Mouse (Mus musculus): ENCODE measurements around the gene Cyp4f13. TPM values are rescaled to one million over a fixed set of nuclear protein-coding genes. Genes with fewer than 3 reads are reported as not detected.

Gene Cyp4f13
- polyA plus RNA-seq, 1 experiment: 112 TPM

- 10% methylated on average over 33 of the region's 33 CpGs for WGBS
These were observed 55.7 kb downstream of the Cyp4f13 start, which contains the start of gene Zfp870 for GRCm38 (mm10) chr17:32891239-32892180. TSS of gene Zfp870 (minus strand) at chr17:32891642.

GRCm38 (mm10) chr17:32890852-32891238 lies 56.4 kb downstream of the Cyp4f13 start:
- 3% methylated on average over 11 of the region's 11 CpGs for WGBS
- Histone ChIP-seq H3K27me3 (ENCODE audit: control insufficient read depth, insufficient read depth, low read length) (no peaks in the 10 kb centered on the region), H3K4me1 (ENCODE audit: control insufficient read depth, insufficient read depth, insufficient read length, low read length) (peaks cover 14% of the 10 kb centered on the region; the same call in 1 of the 2 replicates), H3K4me3 (ENCODE audit: low read depth, low read length) (peak overlapping the region; percentile 92), H3K27ac (ENCODE audit: insufficient read depth, low read depth, low read length) (peak overlapping the region; percentile 68; the same call in 1 of the 2 replicates), H3K36me3 (ENCODE audit: control insufficient read depth, insufficient read depth, low read length) (peaks cover 3% of the 10 kb centered on the region)
- no peak for TF ChIP-seq POLR2A (IDR thresholded peaks at IDR 0.05; ENCODE audit: low read depth, low read length)

More at GRCm38 (mm10) chr17:32891239-32892180, 55.7 kb downstream of the Cyp4f13 start, which contains the start of gene Zfp870:
- peak; percentile 14; the same call in 1 of the 2 replicates for TF ChIP-seq CTCF (IDR thresholded peaks at IDR 0.05; ENCODE audit: extremely low read depth, insufficient read length, insufficient replicate concordance, low read depth, low read length)
- TF ChIP-seq POLR2A (IDR thresholded peaks at IDR 0.05; ENCODE audit: low read depth, low read length): peak; percentile 28; the same call in 1 of the 2 replicates
- peaks cover 3% of the 10 kb centered on the region for H3K36me3 ChIP-seq (ENCODE audit: control insufficient read depth, insufficient read depth, low read length)
- peak within 1 kb of the TSS; percentile 92 for H3K4me3 ChIP-seq (ENCODE audit: low read depth, low read length)
- H3K27ac ChIP-seq (ENCODE audit: insufficient read depth, low read depth, low read length): peak within 1 kb of the TSS; percentile 80
- peaks cover 17% of the 10 kb centered on the region; the same call in 1 of the 2 replicates for H3K4me1 ChIP-seq (ENCODE audit: control insufficient read depth, insufficient read depth, insufficient read length, low read length)
- H3K27me3 ChIP-seq (ENCODE audit: control insufficient read depth, insufficient read depth, low read length): no peaks in the 10 kb centered on the region

- TF ChIP-seq POLR2A (IDR thresholded peaks at IDR 0.05; ENCODE audit: low read depth, low read length) (no peak), CTCF (IDR thresholded peaks at IDR 0.05; ENCODE audit: extremely low read depth, insufficient read length, insufficient replicate concordance, low read depth, low read length) (no peak)
- H3K36me3 ChIP-seq (ENCODE audit: control insufficient read depth, insufficient read depth, low read length): peaks cover 8% of the 10 kb centered on the region
- peaks cover 14% of the 10 kb centered on the region; the same call in 1 of the 2 replicates for H3K4me1 ChIP-seq (ENCODE audit: control insufficient read depth, insufficient read depth, insufficient read length, low read length)
- no peak overlapping the region for H3K4me3 ChIP-seq (ENCODE audit: low read depth, low read length)
- 89% methylated on average over 6 of the region's 6 CpGs for WGBS
- no peaks in the 10 kb centered on the region for H3K27me3 ChIP-seq (ENCODE audit: control insufficient read depth, insufficient read depth, low read length)
- H3K27ac ChIP-seq (ENCODE audit: insufficient read depth, low read depth, low read length): no peak overlapping the region
These were observed 57.6 kb downstream of the Cyp4f13 start for GRCm38 (mm10) chr17:32889611-32890010.

GRCm38 (mm10) chr17:32880320-32881218 lies 66.6 kb downstream of the Cyp4f13 start:
- H3K27ac ChIP-seq (ENCODE audit: insufficient read depth, low read depth, low read length): no peak overlapping the region
- no peak for TF ChIP-seq CTCF (IDR thresholded peaks at IDR 0.05; ENCODE audit: extremely low read depth, insufficient read length, insufficient replicate concordance, low read depth, low read length)
- no peak for TF ChIP-seq POLR2A (IDR thresholded peaks at IDR 0.05; ENCODE audit: low read depth, low read length)
- H3K4me3 ChIP-seq (ENCODE audit: low read depth, low read length): no peak overlapping the region
- peaks cover 8% of the 10 kb centered on the region for H3K4me1 ChIP-seq (ENCODE audit: control insufficient read depth, insufficient read depth, insufficient read length, low read length)
- H3K36me3 ChIP-seq (ENCODE audit: control insufficient read depth, insufficient read depth, low read length): peaks cover 25% of the 10 kb centered on the region
- 89% methylated on average over 14 of the region's 14 CpGs for WGBS
- no peaks in the 10 kb centered on the region for H3K27me3 ChIP-seq (ENCODE audit: control insufficient read depth, insufficient read depth, low read length)

DNA sequence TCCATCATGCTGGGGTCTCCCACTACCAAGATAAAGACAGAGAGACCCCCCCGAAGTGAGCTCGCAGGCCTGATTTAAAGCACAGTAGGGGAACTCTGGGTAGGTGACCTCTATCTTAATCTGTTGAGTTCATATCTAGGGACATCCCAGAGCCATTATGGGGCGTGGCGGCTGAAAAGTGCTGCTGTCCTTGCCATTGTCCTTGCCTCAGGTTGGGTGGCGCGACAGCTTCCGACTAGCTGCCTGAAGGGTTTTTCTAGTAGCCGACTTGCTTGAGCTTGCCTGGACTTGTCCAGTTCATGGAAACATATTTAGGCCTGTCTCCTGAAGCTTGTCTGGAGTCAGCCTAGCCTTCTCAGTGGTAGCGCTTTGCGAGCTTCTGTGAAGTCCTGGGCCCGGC lies 68.4 kb downstream of the Cyp4f13 start:
- no peak for TF ChIP-seq CTCF (IDR thresholded peaks at IDR 0.05; ENCODE audit: extremely low read depth, insufficient read length, insufficient replicate concordance, low read depth, low read length)
- TF ChIP-seq POLR2A (IDR thresholded peaks at IDR 0.05; ENCODE audit: low read depth, low read length): no peak
- Histone ChIP-seq H3K27ac (ENCODE audit: insufficient read depth, low read depth, low read length) (no peak overlapping the region), H3K4me1 (ENCODE audit: control insufficient read depth, insufficient read depth, insufficient read length, low read length) (peaks cover 8% of the 10 kb centered on the region), H3K36me3 (ENCODE audit: control insufficient read depth, insufficient read depth, low read length) (peaks cover 14% of the 10 kb centered on the region), H3K27me3 (ENCODE audit: control insufficient read depth, insufficient read depth, low read length) (no peaks in the 10 kb centered on the region), H3K4me3 (ENCODE audit: low read depth, low read length) (peak overlapping the region; percentile 0; the same call in 1 of the 2 replicates)
- 57% methylated on average over 11 of the region's 11 CpGs for WGBS

DNA sequence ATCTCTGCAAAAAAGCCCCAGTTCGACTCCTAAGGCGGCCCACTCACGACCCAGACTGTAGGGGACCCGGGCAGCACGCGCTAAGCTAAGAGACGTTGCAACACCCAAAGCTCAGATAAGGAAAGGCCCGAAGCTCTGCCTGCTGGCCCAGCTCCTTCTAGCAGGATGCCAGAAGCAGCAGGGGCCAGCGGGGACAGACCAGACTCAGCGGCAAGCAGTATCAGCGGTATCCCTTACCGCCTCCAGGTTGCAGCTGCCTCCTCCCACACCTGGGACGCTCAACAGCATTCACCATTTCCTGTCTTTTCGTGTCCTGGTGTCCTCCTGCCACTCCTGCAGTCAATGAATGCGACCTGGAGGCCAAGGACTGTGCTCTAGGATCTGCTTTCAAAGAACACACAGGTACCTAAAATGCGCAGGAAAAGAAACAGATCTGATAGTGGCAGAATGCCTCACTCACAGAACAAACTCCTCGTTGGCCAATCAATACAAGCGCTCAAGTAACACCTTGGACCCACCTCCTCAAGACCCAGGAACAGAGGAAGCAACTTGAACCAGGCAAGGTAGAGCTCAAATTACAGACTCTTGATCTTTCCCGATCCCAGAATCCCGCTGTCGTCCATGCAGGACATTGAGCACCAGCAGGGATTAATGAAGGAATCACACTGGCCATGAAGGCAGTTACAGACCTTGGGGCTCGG lies 69.6 kb downstream of the Cyp4f13 start:
- Histone ChIP-seq H3K4me3 (ENCODE audit: low read depth, low read length) (peak overlapping the region; percentile 41), H3K36me3 (ENCODE audit: control insufficient read depth, insufficient read depth, low read length) (peaks cover 4% of the 10 kb centered on the region), H3K27me3 (ENCODE audit: control insufficient read depth, insufficient read depth, low read length) (no peaks in the 10 kb centered on the region), H3K27ac (ENCODE audit: insufficient read depth, low read depth, low read length) (no peak overlapping the region), H3K4me1 (ENCODE audit: control insufficient read depth, insufficient read depth, insufficient read length, low read length) (peaks cover 8% of the 10 kb centered on the region)
- 7% methylated on average over 22 of the region's 22 CpGs for WGBS
- TF ChIP-seq CTCF (IDR thresholded peaks at IDR 0.05; ENCODE audit: extremely low read depth, insufficient read length, insufficient replicate concordance, low read depth, low read length) (no peak), POLR2A (IDR thresholded peaks at IDR 0.05; ENCODE audit: low read depth, low read length) (no peak)

Other genes starting within 250 kb of the Cyp4f13 start
- 2.7 and 6.1 TPM in 2 replicates for gene Zfp871, start 159.1 kb downstream of the Cyp4f13 start, polyA plus RNA-seq (2012; rRNA removed)
- gene Zfp811, start 137.5 kb downstream of the Cyp4f13 start, polyA plus RNA-seq (2012; rRNA removed): 0.04 TPM in 1 of 2 replicates, not detected in the other
- 2.6 and 6.9 TPM in 2 replicates for gene Zfp799, start 117.1 kb downstream of the Cyp4f13 start, polyA plus RNA-seq (2012; rRNA removed)
- 0.09 and 0.30 TPM in 2 replicates for gene Zfp870, start 55.8 kb downstream of the Cyp4f13 start, polyA plus RNA-seq (2012; rRNA removed)
- 364 and 1,373 TPM in 2 replicates for gene Cyp4f14, start 30.1 kb downstream of the Cyp4f13 start, polyA plus RNA-seq (2012; rRNA removed)
- 0.18 and 0.25 TPM in 2 replicates for gene Zfp472, start 18.4 kb upstream of the Cyp4f13 start, polyA plus RNA-seq (2012; rRNA removed)
- gene Zfp952, start 45.7 kb upstream of the Cyp4f13 start, polyA plus RNA-seq (2012; rRNA removed): 0.65 and 0.79 TPM in 2 replicates
- gene Zfp763, start 86.0 kb upstream of the Cyp4f13 start, polyA plus RNA-seq (2012; rRNA removed): 0.05 and 0.09 TPM in 2 replicates
- gene 4921501E09Rik, start 120.7 kb upstream of the Cyp4f13 start, polyA plus RNA-seq (2012; rRNA removed): not detected in 2 replicates
- gene Zfp563, start 141.9 kb upstream of the Cyp4f13 start, polyA plus RNA-seq (2012; rRNA removed): 0.35 and 0.51 TPM in 2 replicates
- gene Morc2b, start 192.3 kb upstream of the Cyp4f13 start, polyA plus RNA-seq (2012; rRNA removed): not detected in 2 replicates
- not detected in 2 replicates for gene Olfr55, start 221.0 kb upstream of the Cyp4f13 start, polyA plus RNA-seq (2012; rRNA removed)
- gene Olfr239, start 243.9 kb upstream of the Cyp4f13 start, polyA plus RNA-seq (2012; rRNA removed): not detected in 2 replicates

Measured in small intestine, adult 2 months (tissue).